Mouse (Mus musculus) cerebellum, adult 2 months (tissue): ENCODE measurements around the gene Neurl1b.

ENCODE experiments used
- CTCF ChIP-seq: fragments of 200-500 bp; IDR thresholded peaks from 2 replicates; pipeline ENCODE4 v1.5.1; 2011; ENCODE audit warnings: low read depth, mild to moderate bottlenecking, control low read depth, low read length, moderate library complexity, borderline replicate concordance; ENCODE audit not compliant: insufficient read depth
- POLR2A ChIP-seq: fragments of 200-500 bp; IDR thresholded peaks from 2 replicates; pipeline ENCODE4 v1.6.1; 2011; ENCODE audit warnings: low read length, control low read depth, borderline replicate concordance; ENCODE audit not compliant: insufficient read depth

- TF ChIP-seq CTCF = no peak
- TF ChIP-seq POLR2A = no peak
These were observed 62.2 kb downstream of the Neurl1b start for GRCm38 (mm10) chr17:26476871-26477270.
